Mouse (Mus musculus) heart, embryonic 12.5 days (tissue): ENCODE measurements around the gene Nploc4. TPM values are rescaled to one million over a fixed set of nuclear protein-coding genes. Genes with fewer than 3 reads are reported as not detected.
"Not testable (repeated sequence)": the region's sequence is repeated elsewhere in the genome, so short reads cannot be mapped to it uniquely, and the experiment has no call there.

Experiments used
- ATAC-seq: fragments of 200-750 bp; cut with Nextera tagmentation; 2 replicates; pipeline ENCODE4 v1.8.0; 2017; ENCODE audit warnings: moderate TSS enrichment, moderate library complexity; ENCODE audit not compliant: insufficient number of reproducible peaks, low FRiP score
- H3K27ac ChIP-seq: fragments of 300-500 bp; sonication (generic); 2 replicates; pipeline ENCODE4 v1.5.1; 2016; ENCODE audit warnings: mild to moderate bottlenecking, moderate library complexity; ENCODE audit not compliant: poor library complexity, severe bottlenecking
- H3K27me3 ChIP-seq: fragments of 300-500 bp; sonication (generic); replicated peaks from 2 replicates; pipeline ENCODE4 v1.6.1; 2016; ENCODE audit warnings: mild to moderate bottlenecking, moderate library complexity
- H3K36me3 ChIP-seq: fragments of 300-500 bp; sonication (generic); 2 replicates; pipeline ENCODE4 v1.6.1; 2016; ENCODE audit warnings: mild to moderate bottlenecking, moderate library complexity
- H3K4me1 ChIP-seq: fragments of 300-500 bp; sonication (generic); replicated peaks from 2 replicates; pipeline ENCODE4 v1.6.1; 2016; ENCODE audit warnings: mild to moderate bottlenecking
- H3K4me2 ChIP-seq: fragments of 300-500 bp; sonication (generic); 2 replicates; pipeline ENCODE4 v1.6.1; 2016; ENCODE audit warnings: mild to moderate bottlenecking, moderate library complexity
- H3K4me3 ChIP-seq: fragments of 300-500 bp; sonication (generic); 2 replicates; pipeline ENCODE4 v1.5.1; 2016; ENCODE audit warnings: mild to moderate bottlenecking
- H3K9ac ChIP-seq: fragments of 300-500 bp; sonication (generic); 2 replicates; pipeline ENCODE4 v1.6.1; 2016; ENCODE audit warnings: mild to moderate bottlenecking, moderate library complexity
- H3K9me3 ChIP-seq: fragments of 300-500 bp; sonication (generic); replicated peaks from 2 replicates; pipeline ENCODE4 v1.6.1; 2016; ENCODE audit warnings: mild to moderate bottlenecking, moderate library complexity
- WGBS: fragments of 180-500 bp; shearing (Covaris S2); methylation state at CpG from one replicate; pipeline ENCODE4 v1.1.7; 2016; 5-methylcytosine and 5-hydroxymethylcytosine counted together
- polyA plus RNA-seq: library from polyadenylated mRNA; unstranded; fragments of >200 nt; fragmentation: Nextera tagmentation; extraction: Ambion mirVana; gene quantifications from 2 replicates; pipeline ENCODE4 v1.2.1, GENCODE M21; 2016

The Nploc4 gene
- polyA plus RNA-seq, 1 experiment from 2014 or later: 43.2 TPM

- peak overlapping the region; percentile 67 for H3K4me3 ChIP-seq
- H3K4me2 ChIP-seq: peak overlapping the region; percentile 77
- peaks cover 16% of the 10 kb centered on the region for H3K36me3 ChIP-seq
- peak overlapping the region; percentile 92 for H3K9ac ChIP-seq
- not testable (repeated sequence) for ATAC-seq, H3K9me3 ChIP-seq, H3K27me3 ChIP-seq
- WGBS: 38% methylated on average over 11 of the region's 13 CpGs
- peaks cover 13% of the 10 kb centered on the region for H3K4me1 ChIP-seq
- peak overlapping the region; percentile 71 for H3K27ac ChIP-seq
These were observed 91.0 kb downstream of the Nploc4 start for GRCm38 (mm10) chr11:120346383-120347034.

- ATAC-seq: no peak
- H3K9ac ChIP-seq: peak overlapping the region; percentile 72
These were observed 92.3 kb downstream of the Nploc4 start for GRCm38 (mm10) chr11:120345067-120345681.

GRCm38 (mm10) chr11:120344310-120344920, 93.1 kb downstream of the Nploc4 start:
- no peaks in the 10 kb centered on the region for H3K27me3 ChIP-seq
- 57% methylated on average over 5 of the region's 5 CpGs for WGBS
- no peak overlapping the region for H3K9ac ChIP-seq
- peak overlapping the region; percentile 46 for H3K27ac ChIP-seq
- no peak overlapping the region; the same call in 1 of the 2 replicates for H3K4me2 ChIP-seq
- no peak for ATAC-seq
- no peak overlapping the region; the same call in 1 of the 2 replicates for H3K4me3 ChIP-seq
- H3K9me3 ChIP-seq: peaks cover 4% of the 10 kb centered on the region; the same call in 1 of the 2 replicates
- peaks cover 4% of the 10 kb centered on the region; the same call in 1 of the 2 replicates for H3K4me1 ChIP-seq
- H3K36me3 ChIP-seq: peaks cover 16% of the 10 kb centered on the region

More at GRCm38 (mm10) chr11:120345067-120345681, 92.3 kb downstream of the Nploc4 start:
- Histone ChIP-seq H3K4me1 (peaks cover 4% of the 10 kb centered on the region; the same call in 1 of the 2 replicates), H3K36me3 (peaks cover 16% of the 10 kb centered on the region), H3K4me2 (peak overlapping the region; percentile 60), H3K4me3 (peak overlapping the region; percentile 34), H3K9me3 (peaks cover 4% of the 10 kb centered on the region; the same call in 1 of the 2 replicates), H3K27ac (peak overlapping the region; percentile 46), H3K27me3 (no peaks in the 10 kb centered on the region)
- WGBS: 23% methylated on average over 1 of the region's 1 CpGs

GRCm38 (mm10) chr11:120343519-120344309, 93.8 kb downstream of the Nploc4 start:
- no peaks in the 10 kb centered on the region for H3K27me3 ChIP-seq
- H3K27ac ChIP-seq: peak overlapping the region; percentile 30
- H3K4me2 ChIP-seq: no peak overlapping the region
- ATAC-seq: no peak
- peaks cover 4% of the 10 kb centered on the region; the same call in 1 of the 2 replicates for H3K9me3 ChIP-seq
- peaks cover 4% of the 10 kb centered on the region; the same call in 1 of the 2 replicates for H3K4me1 ChIP-seq
- H3K36me3 ChIP-seq: peaks cover 16% of the 10 kb centered on the region
- WGBS: 64% methylated on average over 5 of the region's 5 CpGs
- H3K9ac ChIP-seq: no peak overlapping the region
- no peak overlapping the region for H3K4me3 ChIP-seq

- WGBS: 88% methylated on average over 5 of the region's 5 CpGs
- no peak for ATAC-seq
- H3K4me2 ChIP-seq: no peak overlapping the region
These were observed 94.8 kb downstream of the Nploc4 start for GRCm38 (mm10) chr11:120342656-120343160.

GRCm38 (mm10) chr11:120341661-120342060, 95.8 kb downstream of the Nploc4 start:
- H3K27ac ChIP-seq: no peak overlapping the region

More at GRCm38 (mm10) chr11:120342656-120343160, 94.8 kb downstream of the Nploc4 start:
- Histone ChIP-seq H3K9ac (no peak overlapping the region), H3K36me3 (peaks cover 16% of the 10 kb centered on the region), H3K27me3 (no peaks in the 10 kb centered on the region), H3K27ac (no peak overlapping the region), H3K9me3 (peaks cover 4% of the 10 kb centered on the region; the same call in 1 of the 2 replicates), H3K4me1 (peaks cover 4% of the 10 kb centered on the region; the same call in 1 of the 2 replicates), H3K4me3 (no peak overlapping the region)

GRCm38 (mm10) chr11:120339978-120340513, 97.5 kb downstream of the Nploc4 start:
- 83% methylated on average over 10 of the region's 10 CpGs for WGBS
- H3K27ac ChIP-seq: no peak overlapping the region
- H3K4me1 ChIP-seq: no peaks in the 10 kb centered on the region
- H3K4me2 ChIP-seq: no peak overlapping the region
- H3K9me3 ChIP-seq: peaks cover 4% of the 10 kb centered on the region; the same call in 1 of the 2 replicates
- peaks cover 1% of the 10 kb centered on the region for H3K36me3 ChIP-seq
- ATAC-seq: no peak
- H3K9ac ChIP-seq: no peak overlapping the region
- H3K27me3 ChIP-seq: no peaks in the 10 kb centered on the region
- H3K4me3 ChIP-seq: no peak overlapping the region

More at GRCm38 (mm10) chr11:120341661-120342060, 95.8 kb downstream of the Nploc4 start:
- no peak for ATAC-seq
- 88% methylated on average over 4 of the region's 4 CpGs for WGBS
- Histone ChIP-seq H3K9me3 (peaks cover 4% of the 10 kb centered on the region; the same call in 1 of the 2 replicates), H3K4me3 (no peak overlapping the region), H3K4me1 (peaks cover 4% of the 10 kb centered on the region; the same call in 1 of the 2 replicates), H3K4me2 (no peak overlapping the region), H3K36me3 (peaks cover 10% of the 10 kb centered on the region), H3K27me3 (no peaks in the 10 kb centered on the region), H3K9ac (no peak overlapping the region)

- no peak for ATAC-seq
- Histone ChIP-seq H3K4me2 (no peak overlapping the region), H3K9me3 (peaks cover 7% of the 10 kb centered on the region), H3K36me3 (no peaks in the 10 kb centered on the region), H3K4me1 (no peaks in the 10 kb centered on the region), H3K27ac (no peak overlapping the region), H3K4me3 (no peak overlapping the region), H3K9ac (no peak overlapping the region), H3K27me3 (no peaks in the 10 kb centered on the region)
- WGBS: 67% methylated on average over 3 of the region's 3 CpGs
These were observed 98.7 kb downstream of the Nploc4 start for GRCm38 (mm10) chr11:120338786-120339185.

GRCm38 (mm10) chr11:120337447-120337846, 100.1 kb downstream of the Nploc4 start:
- no peak for ATAC-seq
- peaks cover 7% of the 10 kb centered on the region for H3K9me3 ChIP-seq
- no peak overlapping the region for H3K27ac ChIP-seq
- no peak overlapping the region for H3K9ac ChIP-seq
- H3K4me2 ChIP-seq: no peak overlapping the region
- H3K4me1 ChIP-seq: no peaks in the 10 kb centered on the region
- no peaks in the 10 kb centered on the region for H3K27me3 ChIP-seq
- H3K36me3 ChIP-seq: no peaks in the 10 kb centered on the region
- no peak overlapping the region for H3K4me3 ChIP-seq
- 35% methylated on average over 2 of the region's 2 CpGs for WGBS

GRCm38 (mm10) chr11:120335431-120336021, 102.0 kb downstream of the Nploc4 start:
- ATAC-seq: no peak
- H3K4me2 ChIP-seq: no peak overlapping the region
- WGBS: 73% methylated on average over 6 of the region's 6 CpGs
- no peaks in the 10 kb centered on the region for H3K36me3 ChIP-seq
- no peaks in the 10 kb centered on the region for H3K4me1 ChIP-seq
- H3K27me3 ChIP-seq: no peaks in the 10 kb centered on the region
- H3K27ac ChIP-seq: no peak overlapping the region
- H3K9ac ChIP-seq: no peak overlapping the region
- peaks cover 3% of the 10 kb centered on the region for H3K9me3 ChIP-seq
- H3K4me3 ChIP-seq: no peak overlapping the region
